Mouse (Mus musculus) cerebellum, postnatal 14 days (tissue): ENCODE data around the gene Tmed3.

Source experiments
- DNase-seq, 2 experiments: peaks; one replicate each; pipeline ENCODE4 v3.0.0; 2021; ENCODE audit warnings: mixed read lengths in 2 of 2

Tmed3 gene

DNA sequence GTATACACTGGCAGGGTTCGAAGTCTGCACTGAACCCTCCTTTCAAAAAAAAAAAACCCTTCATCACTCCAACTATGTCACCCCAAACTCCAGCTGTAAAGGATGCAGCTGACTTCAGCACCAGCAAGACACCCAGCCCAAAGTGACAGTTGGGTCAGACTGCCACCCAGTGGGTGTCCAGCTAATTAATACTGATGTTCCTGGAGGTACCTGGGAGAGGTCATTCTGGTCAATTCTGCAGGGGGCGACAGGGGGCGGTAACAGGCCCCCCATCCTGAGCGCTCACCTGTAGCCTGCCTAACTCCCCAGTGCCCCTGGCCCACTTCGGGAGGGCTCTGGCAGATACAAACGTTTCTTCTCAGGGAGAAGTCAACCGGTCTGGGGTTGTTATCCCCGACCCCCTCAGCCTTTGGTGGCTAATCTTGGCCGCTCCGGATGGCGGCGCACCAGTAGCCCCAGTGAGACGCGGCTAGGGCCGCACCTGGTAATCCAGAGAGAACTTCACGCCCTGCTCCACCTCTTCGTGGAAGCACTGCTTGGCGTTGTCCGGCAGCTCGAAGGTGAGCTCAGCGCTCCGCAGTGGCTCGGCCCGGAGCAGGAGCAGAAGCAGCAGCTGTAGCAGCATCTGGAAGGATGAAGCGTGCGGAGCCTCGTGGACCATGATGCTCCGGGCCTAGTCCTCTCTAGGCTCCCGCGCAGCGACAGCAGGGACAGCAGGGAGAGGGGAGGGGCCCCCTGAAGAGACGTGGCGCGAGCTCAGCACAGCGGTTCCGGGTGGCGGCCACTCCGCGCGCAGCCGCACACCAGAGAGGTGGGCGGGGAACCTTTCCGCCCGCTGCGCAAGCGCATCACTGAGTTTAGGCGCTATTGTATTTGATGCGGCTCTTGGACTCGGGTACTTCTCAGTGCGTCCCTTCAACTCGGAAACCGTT lies at the start of gene Tmed3:
Gene Tmed3, minus strand, starts transcription at position 804 of the 932 bp plus-strand sequence.
- peak; percentile 84 to 90 for DNase-seq

DNA sequence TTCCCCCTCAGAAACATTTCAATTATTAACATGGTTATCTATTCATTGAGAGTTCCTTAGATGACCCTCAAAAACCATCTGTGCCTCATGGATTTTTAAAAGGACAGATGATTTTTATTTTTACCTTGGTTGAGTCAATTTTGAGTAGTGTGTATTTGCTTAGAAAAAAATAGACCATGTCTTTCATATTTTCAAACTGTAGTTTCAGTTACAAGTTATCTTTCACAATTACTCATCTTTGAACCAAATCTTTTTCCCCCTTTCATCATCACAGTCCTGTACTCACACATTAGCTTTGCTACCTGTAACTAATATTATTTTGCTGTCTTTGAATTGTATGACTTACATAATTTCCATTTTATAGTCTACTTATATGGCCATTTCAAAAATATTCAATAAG lies 35.2 kb upstream of the Tmed3 start:
- no peak for DNase-seq

DNA sequence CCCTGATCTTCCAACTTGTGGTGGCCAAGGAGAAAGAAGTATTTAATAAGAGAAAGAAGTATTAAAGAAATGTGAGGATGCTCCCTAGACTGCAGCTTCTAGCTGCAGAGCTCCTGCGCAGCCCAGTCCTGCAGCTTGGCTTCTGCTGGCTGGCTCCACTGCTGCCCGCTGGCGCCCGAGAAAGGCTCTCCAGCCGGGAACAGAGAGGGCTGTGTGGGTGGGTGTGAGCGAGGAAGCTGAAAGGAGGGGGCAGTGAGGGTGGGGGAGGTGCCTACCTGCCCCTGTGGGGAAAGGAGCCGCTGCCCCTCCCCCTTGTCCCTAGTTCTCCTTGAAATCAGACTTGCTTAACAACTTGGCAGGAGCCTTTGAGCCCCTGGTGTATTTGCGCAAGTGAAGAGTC lies 33.4 kb upstream of the Tmed3 start, which contains the start of gene Ankrd34c:
Gene Ankrd34c, minus strand, starts transcription at position 181 of the 400 bp plus-strand sequence.
- peak; percentile 35 to 38 for DNase-seq

GRCm38 (mm10) chr9:89737888-89738287 lies 33.0 kb upstream of the Tmed3 start:
- DNase-seq, result peak in 1 of 2 experiments; percentile 1

- DNase-seq, result no peak
Measured at GRCm38 (mm10) chr9:89736932-89737705, 32.3 kb upstream of the Tmed3 start.

- peak; percentile 35 to 40 for DNase-seq
Measured at GRCm38 (mm10) chr9:89706906-89707305, 2.0 kb upstream of the Tmed3 start.

DNA sequence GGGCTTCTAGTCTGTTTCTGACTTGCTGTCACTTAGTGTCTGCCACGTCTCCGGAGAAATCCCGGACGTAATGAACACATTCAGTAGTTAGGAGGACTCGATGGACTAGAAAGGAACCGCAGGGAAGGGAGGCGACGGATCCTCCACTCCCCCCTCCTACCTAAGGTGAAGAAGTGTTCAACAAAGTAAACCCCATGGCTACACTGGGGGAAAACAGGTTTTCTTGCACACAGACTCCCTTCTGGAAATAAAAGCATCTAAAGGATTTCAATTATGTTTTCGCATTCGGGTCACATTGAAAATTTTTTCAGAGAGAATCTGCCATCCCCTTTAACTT lies 297 bp upstream of the Tmed3 start:
- no peak for DNase-seq

- no peak for DNase-seq
Measured at GRCm38 (mm10) chr9:89700910-89701457, 3.9 kb downstream of the Tmed3 start.

GRCm38 (mm10) chr9:89695143-89695542 lies 9.7 kb downstream of the Tmed3 start:
- DNase-seq, result no peak

- DNase-seq, result no peak
Measured at GRCm38 (mm10) chr9:89693670-89694069, 11.2 kb downstream of the Tmed3 start.

DNA sequence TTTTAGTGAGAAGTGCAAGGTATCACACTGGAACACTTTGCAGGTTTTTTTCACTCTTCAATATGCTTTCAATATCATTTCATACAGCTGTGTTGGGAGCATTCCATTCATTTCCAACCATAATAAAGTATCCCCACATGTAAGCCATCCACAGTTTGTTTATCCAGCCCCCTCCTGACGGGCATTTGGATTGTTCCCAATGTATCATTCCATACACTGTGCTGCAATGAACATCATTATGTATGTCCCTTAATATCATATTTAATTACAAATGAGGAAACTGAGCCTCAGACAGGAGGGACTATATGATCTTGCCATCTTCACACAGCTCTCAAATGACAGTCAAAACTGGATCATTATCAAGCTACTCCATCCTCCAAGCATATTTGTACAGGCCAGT lies 15.7 kb downstream of the Tmed3 start:
- DNase-seq, result no peak

DNA sequence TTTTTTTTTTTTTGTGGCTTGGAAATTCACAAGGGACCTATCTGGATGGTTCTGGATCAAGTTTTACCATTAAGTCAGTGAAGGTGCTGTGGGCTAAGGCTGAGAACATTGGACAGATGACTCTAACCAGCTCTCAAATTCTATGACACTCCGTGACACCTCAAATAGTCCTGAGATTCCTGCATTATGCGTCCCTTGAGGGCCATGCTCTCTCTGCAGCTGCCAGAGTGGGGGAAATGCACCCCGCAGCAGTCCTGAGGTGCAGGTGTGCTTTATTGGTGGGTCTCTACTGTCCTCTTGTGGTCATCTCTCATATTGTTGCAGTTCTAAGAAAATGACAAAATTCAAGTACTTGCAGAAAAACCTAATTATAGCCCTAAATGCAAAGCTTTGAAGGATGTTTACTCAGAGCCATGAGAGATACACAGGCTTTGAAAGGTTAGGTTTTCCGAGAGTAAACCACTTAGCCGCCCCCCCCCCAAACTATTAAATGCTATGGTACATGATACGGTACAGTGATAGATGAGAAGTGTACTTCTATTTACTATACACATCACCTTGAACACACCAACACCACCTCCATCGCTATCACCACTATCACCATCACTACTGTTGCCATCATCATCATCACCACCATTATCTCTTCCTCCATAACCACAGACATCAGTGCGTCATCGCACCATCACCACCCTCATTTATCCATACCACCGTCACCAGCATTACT lies 17.2 kb downstream of the Tmed3 start:
- DNase-seq, result peak; percentile 38 to 44

DNA sequence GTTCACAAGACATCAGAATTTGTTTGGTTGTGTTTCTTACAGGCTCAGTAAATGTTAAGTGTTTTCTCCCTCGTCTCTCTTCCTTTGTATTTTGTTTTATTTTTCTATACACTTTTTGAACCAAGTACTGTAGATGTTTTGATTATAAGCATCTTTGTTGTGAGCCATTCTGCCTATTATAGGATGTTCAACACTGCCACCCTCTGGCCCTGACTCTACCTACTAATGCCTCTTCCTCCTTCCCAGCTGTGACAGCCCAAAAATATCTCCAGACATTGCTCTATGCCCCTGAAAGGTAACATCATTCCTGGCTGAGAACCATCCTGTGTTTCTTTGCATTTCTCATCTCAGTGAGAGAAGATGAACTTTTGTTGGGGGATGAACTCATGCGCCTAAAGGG lies 18.6 kb downstream of the Tmed3 start:
- DNase-seq, result no peak

GRCm38 (mm10) chr9:89678974-89679373 lies 25.9 kb downstream of the Tmed3 start:
- DNase-seq, result peak; percentile 64 to 69

GRCm38 (mm10) chr9:89674014-89674618 lies 30.8 kb downstream of the Tmed3 start:
- DNase-seq, result peak; percentile 93 to 94

DNA sequence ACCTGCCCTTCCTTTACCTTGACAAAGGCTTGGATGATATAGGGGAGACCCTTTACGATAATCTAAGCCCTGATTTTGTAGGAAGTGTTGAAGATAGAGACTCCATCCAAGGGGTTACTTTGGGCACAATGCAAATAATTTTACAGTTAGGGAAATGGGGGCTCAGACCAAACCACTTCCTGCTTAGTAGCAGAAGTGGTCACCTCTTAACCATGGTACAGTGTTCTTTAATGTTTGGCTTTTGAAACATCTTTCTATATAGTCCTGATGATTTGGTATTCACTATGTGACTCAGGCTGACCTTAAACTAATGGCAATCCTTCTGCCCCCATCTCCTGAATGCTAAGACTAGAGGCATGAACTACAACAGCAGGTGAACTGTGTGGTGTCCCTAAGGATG lies 31.5 kb downstream of the Tmed3 start:
- DNase-seq, result no peak

DNA sequence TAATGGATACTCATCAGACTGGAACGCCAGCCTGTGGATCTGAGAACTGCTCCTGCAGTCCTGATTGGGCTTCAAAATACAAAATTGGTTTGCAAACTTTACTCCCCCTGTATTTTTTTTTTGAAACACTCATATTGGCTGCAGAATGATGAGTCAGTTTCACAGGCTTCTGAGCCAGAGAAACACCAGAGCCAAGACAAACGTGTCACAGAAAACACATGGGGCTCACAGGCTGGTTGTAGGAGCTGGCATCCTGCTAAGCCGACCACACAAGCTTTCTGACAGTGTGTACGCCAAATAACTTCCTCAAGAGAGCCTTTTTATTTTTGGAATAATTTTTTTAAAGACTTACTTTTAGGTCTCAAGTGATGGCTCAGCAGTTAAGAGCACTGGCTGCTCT lies 35.0 kb downstream of the Tmed3 start:
- no peak for DNase-seq

- DNase-seq, result no peak
Measured at GRCm38 (mm10) chr9:89667306-89667942, 37.4 kb downstream of the Tmed3 start.

DNA sequence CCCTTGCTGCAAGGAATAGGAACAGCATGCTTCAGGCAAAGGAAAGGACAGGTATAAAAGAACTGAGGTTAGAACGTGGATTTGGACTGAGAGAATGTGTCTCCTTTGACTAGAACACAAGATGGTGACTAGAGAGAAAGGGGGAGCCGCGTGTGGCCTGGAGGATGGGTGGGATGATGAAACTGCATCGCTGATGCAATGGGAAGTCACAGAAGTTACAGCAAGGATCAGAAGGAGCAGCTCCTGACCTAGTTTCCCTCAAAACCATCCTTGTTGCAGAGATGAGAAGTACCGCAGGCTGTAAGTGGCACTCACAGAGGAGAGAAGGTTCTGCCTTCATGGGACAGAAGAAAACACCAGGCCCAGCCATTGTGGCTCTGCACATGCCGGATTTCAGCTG lies 54.0 kb downstream of the Tmed3 start:
- DNase-seq, result no peak
